In genomic region chr5:93000774-93001757, GRCm38 (mm10) we compare ENCODE assay signal across 9 mouse cellular contexts. TPM values are rescaled to one million over a fixed set of nuclear protein-coding genes. Genes with fewer than 3 reads are reported as not detected.
DNase-seq lines count a peak whose midpoint lies in the region; ATAC-seq and TF ChIP-seq lines count a peak whose summit lies in the region.
"Had no signal": no experiment of that assay in that cellular context is flagged by ENCODE, and none has a peak within 500 bp of the region (broad histone marks: within the 10 kb centered on the region; RNA-seq: fewer than 3 reads in every experiment).

No protein-coding gene starts in this region.

- no peak overlapping the region for H3K4me2 ChIP-seq in kidney, embryonic 15.5 days
- H3K4me2 ChIP-seq in liver, embryonic 13.5 days: no peak overlapping the region
- no peak overlapping the region for H3K4me2 ChIP-seq in midbrain, embryonic 16.5 days (ENCODE audit: low read length)
- H3K4me2 ChIP-seq: midbrain, embryonic 12.5 days had no signal

- H3K27me3 ChIP-seq in kidney, embryonic 15.5 days: no peaks in the 10 kb centered on the region
- H3K27me3 ChIP-seq in liver, embryonic 13.5 days: peaks cover 8% of the 10 kb centered on the region; the same call in 1 of the 2 replicates
- H3K27me3 ChIP-seq in small intestine, adult 2 months (ENCODE audit: control insufficient read depth, insufficient read depth, low read length): no peaks in the 10 kb centered on the region
- H3K27me3 ChIP-seq in midbrain, embryonic 16.5 days (ENCODE audit: control insufficient read depth, insufficient read depth, low read depth, low read length): no peaks in the 10 kb centered on the region
- H3K27me3 ChIP-seq: midbrain, embryonic 12.5 days had no signal

- no peaks in the 10 kb centered on the region for H3K36me3 ChIP-seq in kidney, embryonic 15.5 days
- H3K36me3 ChIP-seq in liver, embryonic 13.5 days: no peaks in the 10 kb centered on the region
- H3K36me3 ChIP-seq in small intestine, adult 2 months (ENCODE audit: control insufficient read depth, insufficient read depth, low read length): no peaks in the 10 kb centered on the region
- no peaks in the 10 kb centered on the region for H3K36me3 ChIP-seq in midbrain, embryonic 16.5 days (ENCODE audit: control insufficient read depth, insufficient read depth, low read length)
- H3K36me3 ChIP-seq: midbrain, embryonic 12.5 days had no signal

- 31% methylated on average over 17 of the region's 17 CpGs for WGBS in kidney, embryonic 15.5 days
- 24% methylated on average over 17 of the region's 17 CpGs for WGBS in liver, embryonic 13.5 days (ENCODE audit: insufficient replicate concordance)
- WGBS in small intestine, adult 2 months: 66% methylated on average over 17 of the region's 17 CpGs
- 79% methylated on average over 17 of the region's 17 CpGs for WGBS in midbrain, embryonic 16.5 days

- TF ChIP-seq POLR2A in small intestine, adult 2 months (IDR thresholded peaks at IDR 0.05; ENCODE audit: low read depth, low read length): no peak

- H3K4me1 ChIP-seq in kidney, embryonic 15.5 days: peaks cover 60% of the 10 kb centered on the region
- H3K4me1 ChIP-seq in liver, embryonic 13.5 days (replicated peaks): 0 out of 2 replicates have a peak, but pooled peaks cover 14% of the 10 kb centered on the region
- H3K4me1 ChIP-seq in small intestine, adult 2 months (ENCODE audit: control insufficient read depth, insufficient read depth, insufficient read length, low read length): no peaks in the 10 kb centered on the region; the same call in 1 of the 2 replicates
- peaks cover 4% of the 10 kb centered on the region; the same call in 1 of the 2 replicates for H3K4me1 ChIP-seq in midbrain, embryonic 16.5 days (ENCODE audit: control insufficient read depth, insufficient read depth, low read length)

- H3K27ac ChIP-seq in kidney, embryonic 15.5 days: peak overlapping the region; percentile 90
- H3K27ac ChIP-seq in liver, embryonic 13.5 days: peak overlapping the region; percentile 60
- peak overlapping the region; percentile 21; the same call in 1 of the 2 replicates for H3K27ac ChIP-seq in small intestine, adult 2 months (ENCODE audit: insufficient read depth, low read depth, low read length)
- no peak overlapping the region for H3K27ac ChIP-seq in midbrain, embryonic 16.5 days (ENCODE audit: low read length)
- H3K27ac ChIP-seq: midbrain, embryonic 12.5 days had no signal

- H3K9me3 ChIP-seq in kidney, embryonic 15.5 days (replicated peaks): no peaks in the 10 kb centered on the region
- no peaks in the 10 kb centered on the region for H3K9me3 ChIP-seq in liver, embryonic 13.5 days (replicated peaks)
- H3K9me3 ChIP-seq in midbrain, embryonic 16.5 days (replicated peaks; ENCODE audit: control insufficient read depth, low read length, poor library complexity, severe bottlenecking): no peaks in the 10 kb centered on the region
- H3K9me3 ChIP-seq: midbrain, embryonic 12.5 days had no signal

- peak; percentile 88 for ATAC-seq in granulocyte monocyte progenitor cell, adult 5-6 weeks (replicated peaks; ENCODE audit: poor library complexity, severe bottlenecking)
- no peak for ATAC-seq in kidney, embryonic 15.5 days (replicated peaks; ENCODE audit: low FRiP score)
- ATAC-seq in liver, embryonic 13.5 days (ENCODE audit: low read depth): no peak
- ATAC-seq in midbrain, embryonic 16.5 days: no peak

- H3K4me3 ChIP-seq in kidney, embryonic 15.5 days (replicated peaks): no peak overlapping the region
- H3K4me3 ChIP-seq in liver, embryonic 13.5 days (replicated peaks): no peak overlapping the region
- H3K4me3 ChIP-seq in small intestine, adult 2 months (ENCODE audit: low read depth, low read length): no peak overlapping the region
- no peak overlapping the region for H3K4me3 ChIP-seq in midbrain, embryonic 16.5 days (ENCODE audit: low read depth, low read length)
- H3K4me3 ChIP-seq: midbrain, embryonic 12.5 days had no signal

- peak; percentile 52 for DNase-seq in testis, postnatal 10 days (ENCODE audit: low spot score)
- DNase-seq in testis, postnatal 14 days (ENCODE audit: low spot score): no peak
- DNase-seq in liver, embryonic 13.5 days: no peak
- no peak for DNase-seq in cerebellum, postnatal 4 days (ENCODE audit: low spot score in 2 of 2)

- TF ChIP-seq CTCF in small intestine, adult 2 months (IDR thresholded peaks at IDR 0.05; ENCODE audit: extremely low read depth, insufficient read length, insufficient replicate concordance, low read depth, low read length): no peak

- no peak overlapping the region for H3K9ac ChIP-seq in kidney, embryonic 15.5 days
- no peak overlapping the region for H3K9ac ChIP-seq in liver, embryonic 13.5 days
- no peak overlapping the region for H3K9ac ChIP-seq in midbrain, embryonic 16.5 days (ENCODE audit: low read depth, low read length)
- H3K9ac ChIP-seq: midbrain, embryonic 12.5 days had no signal

RNA-seq across cellular contexts. Expression of gene Sowahb, which starts 43.8 kb away (rescaled TPM):
- not detected in 2 replicates for total RNA-seq in granulocyte monocyte progenitor cell, adult 5-6 weeks (2014; fragmentation: Nextera tagmentation)
- not detected in 2 replicates for total RNA-seq in granulocyte monocyte progenitor cell, adult 5-6 weeks (2017)
- 1.4 and 1.5 TPM in 2 replicates for polyA plus RNA-seq in kidney, embryonic 15.5 days (2015; fragmentation: Nextera tagmentation; extraction: Ambion mirVana)
- polyA plus RNA-seq in liver, embryonic 13.5 days (2015; fragmentation: Nextera tagmentation; extraction: Ambion mirVana): 0.20 and 0.39 TPM in 2 replicates
- polyA plus RNA-seq in small intestine, adult 2 months (2012; rRNA removed): 15.4 and 33.6 TPM in 2 replicates
- not detected in 2 replicates for polyA plus RNA-seq in midbrain, embryonic 16.5 days (2015; fragmentation: Nextera tagmentation; extraction: Ambion mirVana)
